Mouse (Mus musculus) brain, embryonic 14.5 days (tissue): ENCODE data around the gene Trim26.

Source experiments
- CTCF ChIP-seq: fragments of 200-500 bp; IDR thresholded peaks from 2 replicates; pipeline ENCODE4 v1.5.1; 2012; ENCODE audit warnings: inconsistent platforms, mild to moderate bottlenecking, moderate library complexity, borderline replicate concordance; ENCODE audit not compliant: insufficient read depth, insufficient read length; ENCODE audit errors: extremely low read depth
- POLR2A ChIP-seq: fragments of 200-500 bp; IDR thresholded peaks from 2 replicates; pipeline ENCODE4 v1.6.1; 2012; ENCODE audit warnings: mild to moderate bottlenecking, inconsistent platforms, borderline replicate concordance; ENCODE audit not compliant: poor library complexity, insufficient read depth, insufficient read length, severe bottlenecking; ENCODE audit errors: extremely low read depth

GRCm38 (mm10) chr17:36851627-36852026 lies 14.7 kb downstream of the Trim26 start:
- no peak for TF ChIP-seq CTCF
- TF ChIP-seq POLR2A = no peak
